Mouse (Mus musculus): ENCODE data around the gene Pnma3.
A peak's percentile ranks its signal among the peaks of the same experiment; 100 is the strongest.
"Not testable (repeated sequence)": the region's sequence is repeated elsewhere in the genome, so short reads cannot be mapped to it uniquely, and the experiment has no call there.

The Pnma3 gene

DNA sequence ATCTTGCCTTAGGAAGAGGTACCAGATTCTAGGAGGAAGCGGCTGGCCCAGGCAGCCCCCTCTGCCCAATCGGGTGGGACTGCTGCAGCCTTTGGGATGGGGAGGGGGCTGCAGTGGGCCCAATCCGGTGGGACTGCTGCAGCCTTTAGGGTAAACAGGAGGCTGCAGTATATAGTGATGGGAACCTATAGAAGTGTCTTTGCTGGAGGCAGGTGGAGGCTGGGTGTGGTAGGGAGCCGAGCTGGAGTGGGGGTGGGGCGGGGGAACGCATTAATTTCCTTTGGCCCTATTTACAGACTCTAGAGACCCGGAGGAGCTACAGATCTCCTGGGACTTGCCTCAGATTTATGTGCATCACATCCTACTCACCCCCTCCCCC is at the start of gene Pnma3:
Pnma3 (plus strand) TSS at position 373 of the 379 bp plus-strand sequence.
- DNase-seq (ENCODE audit: low read depth, low spot score) = no peak

DNA sequence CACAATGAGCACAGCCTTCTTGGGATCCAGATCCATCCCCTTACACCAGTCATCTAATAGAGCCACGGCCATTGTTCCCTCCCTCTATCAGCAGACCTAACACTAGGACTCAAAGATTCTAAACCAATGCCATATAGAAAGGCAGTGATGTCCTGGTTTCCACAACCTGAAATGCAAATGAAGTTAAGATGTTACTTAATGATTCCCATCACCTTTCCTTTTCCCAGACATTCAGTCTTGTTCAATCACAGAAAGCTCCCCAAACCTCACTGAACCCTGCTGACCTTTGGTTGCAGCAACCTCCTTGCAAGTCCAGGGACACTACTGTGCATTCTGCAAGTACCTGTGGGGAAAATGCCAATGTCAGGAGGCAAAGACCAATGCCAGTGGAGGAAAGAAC is 27.6 kb upstream of the Pnma3 start, which contains the start of gene Pnma5:
Pnma5 (minus strand) TSS at position 101 of the 400 bp plus-strand sequence.
- no peak for DNase-seq (ENCODE audit: low read depth, low spot score)

DNA sequence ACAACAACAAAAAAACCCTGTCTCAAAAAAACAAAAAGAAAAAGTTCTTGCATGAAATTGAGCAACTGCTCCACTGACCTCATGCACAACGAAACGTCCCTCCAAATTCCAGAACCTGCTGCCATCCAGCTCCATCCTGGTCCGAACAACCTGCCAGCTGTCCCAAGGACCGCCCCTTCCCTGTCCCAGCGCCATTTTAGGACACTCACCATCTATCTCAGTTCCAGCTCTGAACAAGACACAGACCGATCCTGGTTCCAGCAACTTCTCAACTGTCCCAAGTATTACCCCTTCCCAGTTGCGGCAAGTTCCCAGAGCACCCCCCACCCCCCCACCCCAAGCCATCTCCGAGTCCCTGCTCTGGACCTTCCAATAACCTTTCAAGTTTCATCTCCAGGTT is 25.8 kb upstream of the Pnma3 start:
- DNase-seq (ENCODE audit: low read depth, low spot score) = no peak

DNA sequence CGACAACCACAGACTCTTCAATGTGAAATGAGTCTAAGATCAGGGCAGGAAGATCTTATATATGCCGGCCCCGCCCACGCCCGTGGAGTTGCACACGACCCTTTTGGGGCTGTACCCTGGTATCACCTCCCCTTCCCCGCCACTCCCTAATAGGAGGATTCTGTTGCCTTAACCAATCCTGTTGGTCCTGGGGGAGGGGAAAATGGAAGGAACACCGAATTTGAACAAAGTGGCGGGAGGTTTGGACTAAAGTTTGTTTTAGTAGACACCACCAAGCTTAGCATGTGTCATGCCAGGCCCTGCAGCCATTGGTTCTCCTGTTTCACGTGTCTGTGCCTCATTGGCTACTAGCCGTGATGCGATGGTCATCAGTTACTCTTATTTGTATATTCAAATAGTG is 24.9 kb upstream of the Pnma3 start:
- peak; percentile 22 for DNase-seq (ENCODE audit: low read depth, low spot score)

DNA sequence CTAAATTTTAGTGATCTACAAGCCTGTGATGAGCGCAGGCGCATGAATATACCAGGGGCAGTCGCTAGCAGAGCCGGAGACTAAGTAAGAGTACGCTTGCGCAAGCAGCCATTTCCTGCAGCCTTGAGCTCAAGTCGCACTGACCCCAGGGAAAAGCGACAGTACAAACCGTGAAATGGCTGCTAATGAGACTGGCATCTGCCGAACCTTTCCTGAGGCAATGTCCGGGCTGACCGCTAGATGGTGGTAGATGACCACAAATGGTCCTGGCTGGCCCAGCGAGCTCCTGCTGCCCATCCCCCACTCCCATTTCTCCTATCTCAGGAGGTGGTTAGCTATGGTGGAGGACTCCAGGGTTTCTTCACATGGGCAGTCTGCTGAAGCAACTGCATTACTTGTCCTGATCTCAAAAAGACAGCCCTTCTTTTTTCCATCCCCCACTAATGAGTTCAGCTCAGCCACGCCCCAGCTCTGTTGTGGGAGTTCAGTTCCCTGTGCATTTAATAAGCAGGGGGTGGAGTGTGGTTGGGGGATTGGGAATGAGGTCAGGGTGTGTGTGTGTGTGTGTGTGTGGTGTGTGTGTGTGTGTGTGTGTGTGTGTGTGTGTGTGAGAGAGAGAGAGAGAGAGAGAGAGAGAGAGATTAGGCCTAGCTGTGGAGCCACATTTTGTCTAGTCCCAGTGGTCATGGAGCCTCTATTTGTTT is 10.6 kb upstream of the Pnma3 start:
- DNase-seq (ENCODE audit: low read depth, low spot score) = peak; percentile 52

DNA sequence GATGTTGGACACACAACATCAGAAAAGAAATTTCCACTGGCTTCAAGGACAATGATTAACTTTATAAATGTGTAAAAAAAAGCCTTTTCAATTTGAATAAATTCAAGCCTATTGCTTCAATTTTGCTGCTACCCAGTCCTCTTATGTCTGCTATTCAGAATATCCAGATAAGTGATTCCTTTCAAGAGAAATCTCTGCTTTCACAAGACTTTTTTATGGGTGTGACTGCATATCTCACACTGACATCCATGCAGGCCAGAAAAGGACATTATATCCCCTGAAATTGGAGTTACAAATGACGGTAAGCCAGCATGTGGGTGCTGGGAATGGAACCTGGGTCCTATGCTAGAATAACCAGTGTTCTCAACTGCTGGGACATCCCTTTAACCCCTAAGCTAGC is 3.1 kb upstream of the Pnma3 start:
- DNase-seq (ENCODE audit: low read depth, low spot score) = no peak

DNA sequence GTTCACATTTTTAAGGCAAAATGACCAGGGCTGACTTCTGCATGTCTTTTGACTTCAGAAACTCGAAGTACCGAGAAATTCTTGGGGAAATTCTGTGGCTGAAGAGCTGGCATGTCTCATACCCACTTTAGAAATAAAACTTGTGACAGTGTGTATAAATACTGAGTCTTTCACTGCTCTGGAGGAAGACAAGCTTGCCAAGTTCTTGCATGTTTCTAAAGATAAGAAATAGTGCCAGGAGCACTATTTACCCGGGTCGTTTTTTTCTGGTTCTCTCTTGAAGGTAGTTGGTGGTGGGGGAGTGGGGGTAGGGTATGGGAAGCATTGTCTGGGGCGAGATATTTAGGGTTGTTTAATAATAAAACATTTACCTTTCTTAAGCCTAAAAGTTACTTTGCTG is 2.3 kb upstream of the Pnma3 start:
- no peak for DNase-seq (ENCODE audit: low read depth, low spot score)

DNA sequence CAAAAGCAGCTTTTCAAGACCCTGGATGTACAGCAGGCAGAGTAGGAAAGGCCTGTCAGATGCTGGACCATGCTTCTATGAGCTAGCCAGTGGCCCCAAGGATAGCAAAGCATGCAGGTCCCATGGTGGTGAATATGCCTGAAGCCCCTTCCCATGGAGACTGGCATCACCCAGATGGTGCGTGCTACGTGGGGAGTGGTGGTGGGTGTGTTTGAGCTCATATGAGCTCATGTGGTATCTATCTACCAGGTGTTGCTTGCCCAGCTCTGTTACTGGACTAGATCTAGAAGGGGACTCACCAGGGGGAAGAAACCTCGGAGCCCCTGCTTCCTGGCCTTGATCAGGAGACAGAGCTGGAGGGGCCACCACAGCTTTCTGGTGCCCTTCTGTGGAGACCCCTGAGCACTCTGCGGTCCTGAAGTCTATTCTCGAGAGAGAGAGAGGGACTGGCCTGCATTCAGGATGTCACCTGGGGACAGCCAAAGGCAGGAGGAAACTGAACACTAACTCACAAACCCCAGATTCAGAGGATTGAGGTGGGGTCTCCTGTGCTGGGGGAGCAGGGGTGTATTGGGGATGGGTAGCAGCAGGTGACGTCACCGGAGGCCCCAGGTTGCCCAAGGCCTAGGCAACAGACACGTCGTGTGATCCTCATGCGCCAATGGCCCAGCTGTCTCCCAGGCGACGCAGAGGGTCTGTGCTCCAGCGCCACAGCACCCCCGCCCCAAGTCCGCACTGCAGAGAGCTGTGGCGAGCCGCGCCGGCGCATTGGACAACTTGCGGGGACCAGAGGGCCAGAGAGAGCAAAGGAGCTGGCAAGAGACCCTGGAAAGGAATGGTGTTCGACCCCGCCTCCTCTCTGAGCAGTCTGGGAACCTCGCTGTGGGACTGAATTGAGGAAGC is 824 bp upstream of the Pnma3 start:
- DNase-seq (ENCODE audit: low read depth, low spot score) = no peak

DNA sequence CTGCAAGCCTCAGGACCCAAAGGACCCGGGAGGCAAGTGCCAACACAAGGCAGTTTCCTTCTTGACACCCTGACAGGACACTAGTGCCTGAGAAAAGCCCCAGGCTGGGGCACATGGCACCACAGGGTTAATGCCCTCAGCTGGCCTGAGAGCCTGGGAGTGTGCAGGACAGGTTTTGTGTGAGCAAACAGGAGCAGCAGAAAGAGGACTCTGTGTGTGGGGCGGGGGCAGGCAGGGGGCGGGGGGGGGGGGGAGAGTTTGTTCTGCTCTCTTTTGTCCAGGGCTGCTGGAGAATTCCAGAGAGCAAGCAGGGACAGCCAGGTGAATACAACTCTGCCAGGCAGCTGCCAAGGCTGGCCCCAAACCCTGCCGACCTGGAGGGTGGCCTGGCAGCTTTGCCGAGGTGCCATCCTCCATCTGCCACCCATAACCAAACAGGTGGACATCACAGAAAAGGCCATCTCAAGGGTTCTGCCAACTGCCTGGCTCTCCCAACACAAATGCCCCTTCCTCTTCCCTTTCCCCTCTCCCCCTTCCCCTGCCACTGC is 2.3 kb downstream of the Pnma3 start:
- DNase-seq (ENCODE audit: low read depth, low spot score) = not testable (repeated sequence)

DNA sequence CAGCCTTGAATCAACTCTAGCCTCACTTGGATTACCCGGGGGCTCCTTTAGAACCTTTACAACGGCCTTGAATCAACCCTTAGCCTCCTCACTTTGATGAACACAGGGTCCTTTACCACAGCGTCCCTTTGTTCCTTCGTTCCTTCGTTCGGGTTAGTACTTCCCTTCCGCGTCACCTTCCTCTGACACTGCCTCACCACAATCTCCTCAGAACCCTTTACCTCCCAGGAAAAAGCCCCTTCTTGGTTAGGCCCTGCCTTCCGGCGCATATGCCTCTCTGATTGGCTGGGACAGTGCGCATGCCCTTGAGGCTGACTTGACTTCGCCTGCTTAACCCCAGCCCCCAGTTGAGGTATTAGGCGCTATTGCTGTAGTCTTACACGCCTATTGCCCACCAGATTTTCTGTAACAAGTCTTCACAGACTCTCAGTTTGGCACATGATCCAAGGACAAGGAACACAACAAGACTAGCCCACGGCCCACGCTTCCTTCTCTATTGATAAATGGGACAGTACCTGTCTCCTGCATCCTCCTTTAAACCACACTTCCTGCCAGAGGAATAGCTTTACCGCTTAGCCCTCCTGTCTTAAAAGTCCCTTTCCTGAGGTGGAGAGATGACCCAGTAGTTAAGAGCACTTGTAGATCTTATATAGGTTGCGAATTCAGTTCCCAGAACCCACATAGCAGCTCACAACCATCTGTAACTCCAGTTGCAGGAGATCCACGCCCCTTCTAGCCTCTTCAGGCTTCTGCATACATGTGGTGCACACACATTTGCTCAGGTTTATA is 17.9 kb downstream of the Pnma3 start, which contains the start of gene Xlr4a:
Xlr4a (minus strand) TSS at position 212 of the 789 bp plus-strand sequence.
- not testable (repeated sequence) for DNase-seq (ENCODE audit: low read depth, low spot score)

DNA sequence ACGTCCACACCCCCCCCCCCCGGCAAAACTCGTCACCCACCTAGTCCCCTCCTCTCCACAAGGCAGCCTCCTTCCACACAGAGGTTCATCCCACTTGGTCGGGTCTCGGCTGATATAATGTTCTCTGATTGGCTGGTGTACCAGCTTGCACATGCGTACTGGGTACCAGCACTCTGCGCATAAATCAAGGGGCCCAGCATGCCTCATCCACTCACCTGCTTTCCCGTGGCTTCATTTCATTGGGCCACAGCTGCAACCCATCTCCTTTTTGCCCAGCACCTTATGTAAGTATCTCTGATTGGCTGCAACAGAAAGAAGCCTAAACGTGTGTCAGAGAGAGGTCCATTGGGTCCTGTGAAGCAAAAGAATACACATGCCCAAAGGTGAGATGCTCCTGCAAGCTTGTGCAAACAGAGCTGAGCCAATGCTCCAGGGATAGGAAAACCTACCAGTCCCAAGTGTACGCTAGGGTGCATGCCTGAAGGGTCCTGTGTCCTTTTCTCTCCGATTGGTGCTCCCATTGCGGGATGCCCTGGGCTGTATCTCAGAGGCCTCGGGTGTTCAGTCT is 32.4 kb downstream of the Pnma3 start, which contains the start of gene Xlr3a:
Xlr3a (minus strand) TSS at position 155 of the 568 bp plus-strand sequence.
- DNase-seq (ENCODE audit: low read depth, low spot score) = not testable (repeated sequence)

DNA sequence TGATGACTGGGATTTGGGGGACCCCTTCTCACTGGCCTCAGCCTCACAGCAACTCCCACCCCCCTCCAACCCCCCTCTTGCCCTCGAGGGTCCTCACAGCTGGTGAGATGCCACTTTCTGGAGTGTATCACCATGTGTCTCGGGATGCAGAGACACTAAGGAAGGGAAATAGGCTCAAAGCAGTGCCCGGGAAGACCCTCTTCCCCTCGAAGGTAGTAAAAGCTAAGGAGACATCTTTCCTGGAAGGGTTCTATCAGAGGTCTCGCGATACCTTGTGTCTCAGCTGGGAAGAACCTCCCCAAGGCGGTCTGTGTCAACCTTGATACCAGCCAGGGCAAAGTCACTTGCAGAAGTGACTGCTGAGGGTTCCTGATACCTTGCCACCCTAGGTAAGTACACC is 52.2 kb downstream of the Pnma3 start, which contains the start of gene Gm14685:
Gm14685 (plus strand) TSS at position 301 of the 400 bp plus-strand sequence.
- DNase-seq (ENCODE audit: low read depth, low spot score) = not testable (repeated sequence)

All from WW6 (cell line).